Mouse (Mus musculus): ENCODE results near the gene Zfp354c.

Gene Zfp354c

DNA sequence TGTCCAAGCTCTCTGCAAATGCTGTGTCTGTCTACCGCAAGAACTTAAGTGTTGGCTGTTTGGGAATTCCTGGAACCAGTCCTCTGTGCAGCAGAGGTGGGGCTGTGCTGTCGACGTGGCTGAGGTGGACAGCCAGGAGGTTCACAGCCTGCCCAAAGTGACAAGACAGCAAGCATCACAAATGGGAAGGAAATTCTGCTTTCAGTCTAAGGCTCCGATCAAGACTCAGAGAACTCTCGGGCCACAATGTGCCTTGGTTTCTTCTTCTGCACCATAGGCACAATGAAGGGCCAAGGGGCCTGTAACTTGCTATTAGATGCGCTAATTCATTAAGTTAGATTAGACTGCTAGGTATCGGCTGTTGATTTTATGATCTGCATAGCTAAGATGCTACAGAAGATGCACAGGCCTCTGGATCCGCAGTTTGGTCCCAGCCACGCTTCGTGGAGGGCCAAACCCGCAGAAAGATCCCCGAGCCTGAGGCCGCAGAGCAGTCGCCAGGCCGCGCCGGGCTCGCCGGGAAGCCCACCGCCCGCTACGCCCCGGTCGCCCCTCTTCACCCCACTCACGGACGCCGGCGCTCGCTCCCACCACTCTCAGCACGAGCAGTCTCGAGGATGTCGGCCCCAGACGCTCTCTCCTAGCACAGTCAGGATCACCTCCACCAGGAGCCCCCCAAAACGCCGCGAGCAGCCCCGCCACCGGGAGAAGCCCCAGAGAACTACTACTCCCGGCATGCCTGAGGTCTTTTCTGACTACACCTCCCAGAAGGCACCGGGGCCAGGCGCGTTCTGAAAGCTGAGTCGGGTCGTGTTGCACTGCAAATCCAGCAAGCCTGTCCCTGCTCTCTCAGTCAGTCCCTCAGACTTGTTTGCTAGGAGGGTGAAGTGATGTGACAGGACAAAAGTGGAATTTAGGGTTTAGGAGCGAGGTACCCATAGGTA lies at the start of gene Zfp354c:
Gene Zfp354c, minus strand, starts transcription at position 715 of the 944 bp plus-strand sequence.
- peak; percentile 89 to 91 for DNase-seq

GRCm38 (mm10) chr11:50850989-50851601 lies 23.6 kb upstream of the Zfp354c start:
- DNase-seq: peak; percentile 2 to 44

DNA sequence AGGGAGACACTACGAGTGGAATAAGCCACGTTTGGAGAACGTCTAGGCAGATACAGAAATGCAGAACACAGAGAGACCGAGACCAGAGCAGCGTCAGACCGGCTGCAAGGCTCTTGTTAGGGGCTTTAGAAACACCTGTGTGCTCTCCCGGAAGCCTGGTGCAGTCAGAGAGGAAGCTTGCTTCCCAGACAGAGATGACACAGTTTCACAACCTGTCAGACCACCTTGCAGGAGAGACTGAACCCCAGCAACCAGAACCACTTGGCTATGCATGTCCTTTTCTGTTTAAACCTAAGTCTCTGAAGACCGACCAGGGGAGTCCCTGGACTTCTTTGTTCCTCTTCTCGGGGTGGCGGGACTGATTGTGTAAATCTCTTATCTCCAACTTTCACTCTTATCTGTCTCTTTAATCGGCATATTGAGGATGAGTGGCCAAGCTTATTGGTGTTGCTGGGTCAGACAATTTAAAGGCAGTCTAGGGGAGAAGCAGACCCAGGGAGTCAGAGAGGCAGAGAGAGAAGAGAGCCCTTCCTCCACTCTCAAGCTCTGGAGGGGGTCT lies 22.7 kb upstream of the Zfp354c start, which contains the start of gene Grm6:
Gene Grm6, plus strand, starts transcription at position 509 of the 559 bp plus-strand sequence.
- DNase-seq: no peak

- DNase-seq: no peak
Observed at GRCm38 (mm10) chr11:50849310-50849709, 21.8 kb upstream of the Zfp354c start.

- no peak for DNase-seq
Observed at GRCm38 (mm10) chr11:50848520-50849137, 21.1 kb upstream of the Zfp354c start.

GRCm38 (mm10) chr11:50847047-50847446 lies 19.5 kb upstream of the Zfp354c start:
- DNase-seq: no peak

DNA sequence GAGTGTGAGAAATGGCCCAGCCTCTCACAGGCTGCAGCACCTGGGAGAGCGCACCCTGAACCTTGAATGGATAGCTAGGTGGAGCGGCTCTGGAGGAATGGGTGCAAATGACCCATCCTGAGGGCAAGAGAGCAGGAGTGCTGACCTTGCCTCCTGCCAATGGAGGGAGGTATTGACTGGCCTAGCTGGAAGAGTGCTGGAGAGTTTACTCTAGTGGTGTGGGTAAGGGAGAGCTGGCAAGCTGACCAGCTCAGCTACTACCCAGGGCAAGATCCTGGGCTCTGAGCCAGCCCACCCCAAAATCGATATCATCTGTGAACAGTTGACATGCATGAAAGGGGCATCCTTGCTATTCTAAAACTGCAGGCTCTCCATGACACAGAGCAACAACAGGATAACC lies 18.4 kb upstream of the Zfp354c start:
- DNase-seq: no peak

DNA sequence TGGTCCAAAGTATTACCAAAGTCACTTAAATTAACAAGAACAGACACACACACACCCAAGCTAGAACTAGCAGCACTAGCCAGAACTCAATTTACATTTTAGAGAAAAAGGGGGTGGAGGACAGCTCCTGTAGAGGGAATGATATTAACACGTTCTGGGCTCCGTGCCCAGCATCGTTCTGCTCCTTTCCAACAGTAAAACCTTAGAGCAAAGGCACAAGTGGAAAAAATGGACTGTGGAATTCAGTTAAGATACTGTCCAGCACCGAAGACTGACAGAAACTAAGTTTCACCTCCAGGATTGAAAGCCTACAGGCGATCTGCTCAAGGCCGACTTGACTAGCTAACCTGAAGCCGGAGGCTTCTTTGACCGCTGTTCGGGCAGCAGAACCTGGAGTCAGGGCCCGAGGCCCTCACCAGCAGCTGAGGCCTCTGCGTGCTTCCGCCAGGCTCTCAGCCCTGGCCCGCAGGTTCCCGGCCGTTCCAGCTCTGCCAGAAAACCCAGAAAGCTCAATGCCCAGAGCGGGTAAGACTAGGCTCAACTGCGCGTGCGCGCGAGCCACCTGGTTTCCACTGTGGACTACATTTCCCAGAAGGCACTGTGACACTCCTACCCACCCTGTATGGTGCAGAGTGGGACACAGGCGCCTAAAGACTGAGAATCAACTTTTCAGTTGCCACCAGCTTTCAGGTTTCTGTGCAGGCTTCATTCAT lies 13.7 kb upstream of the Zfp354c start, which contains the start of gene Zfp879:
Gene Zfp879, minus strand, starts transcription at position 530 of the 713 bp plus-strand sequence.
- peak; percentile 97 for DNase-seq

DNA sequence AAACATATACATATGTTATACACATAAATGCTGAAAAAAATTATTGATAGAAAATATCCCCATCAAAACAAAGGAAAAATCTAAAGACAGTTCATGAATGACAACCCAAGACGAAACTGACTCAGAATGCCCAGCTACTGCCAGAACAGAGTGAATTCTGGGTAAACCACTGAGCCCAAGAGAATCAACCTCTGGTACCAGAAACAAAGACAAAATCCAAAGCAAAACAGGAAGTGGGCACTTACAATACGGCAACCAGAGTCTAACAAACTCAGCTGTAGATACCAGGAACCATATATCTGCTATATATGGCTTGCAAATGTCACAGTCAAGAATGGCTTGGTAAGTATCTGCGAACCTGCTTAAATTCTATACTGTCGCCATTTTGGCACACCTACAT lies 8.2 kb upstream of the Zfp354c start:
- DNase-seq: no peak

- peak; percentile 13 to 17 for DNase-seq
Observed at GRCm38 (mm10) chr11:50826214-50826613, 1.3 kb downstream of the Zfp354c start.

- no peak for DNase-seq
Observed at GRCm38 (mm10) chr11:50814233-50814632, 13.3 kb downstream of the Zfp354c start.

DNA sequence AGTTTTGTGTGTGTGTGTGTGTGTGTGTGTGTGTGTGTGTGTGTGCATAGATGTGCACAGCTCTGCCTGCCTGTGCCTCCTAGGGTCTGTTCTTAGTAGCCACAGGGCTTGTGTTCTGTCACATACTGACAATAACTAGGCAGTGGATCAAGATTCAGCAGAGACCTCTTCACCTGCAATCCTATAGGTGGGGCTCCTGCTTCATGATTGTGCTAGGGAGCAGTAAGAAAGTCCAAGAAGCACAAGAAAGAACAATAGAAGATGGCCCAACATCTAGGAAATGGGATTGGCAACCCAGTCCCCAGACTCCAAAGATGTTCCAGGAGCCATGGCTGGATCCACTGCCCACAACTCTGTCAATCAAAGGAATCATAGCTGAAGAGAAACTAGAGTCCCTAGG lies 28.7 kb downstream of the Zfp354c start:
- no peak for DNase-seq

DNA sequence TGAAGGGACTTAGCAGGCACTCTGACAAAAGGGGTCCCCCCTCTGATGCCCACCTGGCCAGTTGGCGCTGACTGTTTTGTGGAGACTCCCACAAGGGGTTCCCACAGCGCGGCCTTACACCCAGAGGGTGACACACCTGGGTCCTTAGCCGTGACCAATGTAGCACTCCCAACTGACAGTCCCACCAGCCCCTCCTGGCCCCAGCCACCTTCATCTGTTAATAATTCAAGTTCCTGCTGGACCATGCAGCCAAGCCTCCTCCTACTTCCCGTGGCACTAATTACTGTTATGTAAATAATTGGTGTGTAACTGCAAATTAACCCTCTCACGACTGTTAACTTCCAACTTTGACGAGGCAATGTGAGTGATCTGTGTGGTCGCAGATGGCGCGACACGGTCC lies 29.9 kb downstream of the Zfp354c start:
- no peak for DNase-seq

- no peak for DNase-seq
Observed at GRCm38 (mm10) chr11:50771006-50771405, 56.5 kb downstream of the Zfp354c start.

GRCm38 (mm10) chr11:50768995-50769749 lies 58.4 kb downstream of the Zfp354c start:
- DNase-seq: peak; percentile 88 to 93

GRCm38 (mm10) chr11:50767039-50767438 lies 60.5 kb downstream of the Zfp354c start:
- peak; percentile 36 to 76 for DNase-seq

DNA sequence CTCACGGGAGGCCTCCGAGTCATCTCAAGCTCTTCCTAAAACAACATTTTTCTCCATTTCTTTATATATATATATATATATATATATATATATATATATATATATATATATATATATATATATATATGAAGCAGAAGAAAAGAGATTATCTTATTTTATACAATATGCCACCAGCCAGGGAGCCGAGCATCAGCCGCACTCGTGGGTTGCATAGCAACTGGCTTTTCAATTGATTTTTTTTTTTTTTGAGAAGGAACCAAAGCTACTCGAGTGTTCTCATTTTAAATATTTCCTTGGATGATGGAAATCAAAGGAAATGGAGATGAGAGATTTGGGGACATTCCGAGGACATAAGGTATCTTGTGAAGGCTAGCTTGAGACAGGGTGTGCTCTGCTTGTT lies 61.1 kb downstream of the Zfp354c start:
- DNase-seq: no peak

Data from kidney, postnatal 36 days (tissue).